In genomic region chr7:28820358-28821260, GRCm38 (mm10) we compare ENCODE assay signal across 9 mouse cellular contexts. TPM values are rescaled to one million over a fixed set of nuclear protein-coding genes. Genes with fewer than 3 reads are reported as not detected.
DNase-seq lines count a peak whose midpoint lies in the region; ATAC-seq lines count a peak whose summit lies in the region.
"Had no signal": no experiment of that assay in that cellular context is flagged by ENCODE, and none has a peak within 500 bp of the region (broad histone marks: within the 10 kb centered on the region; RNA-seq: fewer than 3 reads in every experiment).

No protein-coding gene starts in this region.

- 60% methylated on average over 12 of the region's 12 CpGs for WGBS in heart, embryonic 14.5 days
- WGBS in neural tube, embryonic 12.5 days: 43% methylated on average over 12 of the region's 12 CpGs

- no peak overlapping the region for H3K4me3 ChIP-seq in heart, embryonic 14.5 days (ENCODE audit: control insufficient read depth in 1 of 2, insufficient read depth in 1 of 2, low read depth in 1 of 2, low read length in 2 of 2)
- H3K4me3 ChIP-seq in neural tube, embryonic 12.5 days: no peak overlapping the region

- no peak overlapping the region for H3K4me2 ChIP-seq in heart, embryonic 14.5 days (ENCODE audit: low read length)
- no peak overlapping the region; the same call in 1 of the 2 replicates for H3K4me2 ChIP-seq in neural tube, embryonic 12.5 days (replicated peaks)

- DNase-seq in adrenal gland, postnatal 14 days: peak; percentile 65
- no peak for DNase-seq in adrenal gland, postnatal 10 days
- peak; percentile 12 for DNase-seq in T-cell, adult 2 months (ENCODE audit: low spot score)
- peak; percentile 77 to 78 for DNase-seq in kidney, postnatal 36 days
- no peak for DNase-seq in left cerebral cortex, adult 11 months (ENCODE audit: low spot score)
- DNase-seq in left cerebral cortex, postnatal 36 days (ENCODE audit: low spot score in 2 of 2): no peak

- peaks cover 76% of the 10 kb centered on the region for H3K36me3 ChIP-seq in heart, embryonic 14.5 days (ENCODE audit: control insufficient read depth, insufficient read depth, low read length)
- peaks cover 71% of the 10 kb centered on the region for H3K36me3 ChIP-seq in neural tube, embryonic 12.5 days

- ATAC-seq in heart, embryonic 14.5 days (ENCODE audit: insufficient number of reproducible peaks, insufficient read depth, low FRiP score, low read depth): no peak
- ATAC-seq in neural tube, embryonic 12.5 days (ENCODE audit: low FRiP score, low read depth): no peak; the same call in 1 of the 2 replicates

- no peaks in the 10 kb centered on the region for H3K27me3 ChIP-seq in heart, embryonic 14.5 days (ENCODE audit: control insufficient read depth, insufficient read depth, low read length)
- H3K27me3 ChIP-seq in neural tube, embryonic 12.5 days (replicated peaks): no peaks in the 10 kb centered on the region

- H3K27ac ChIP-seq in heart, embryonic 14.5 days (replicated peaks in 1 of 2; ENCODE audit: control insufficient read depth in 1 of 2, insufficient read depth in 1 of 2, low read depth in 2 of 2, low read length in 2 of 2): peak overlapping the region; percentile 14 to 50; a peak in 3 of 4 replicates
- peak overlapping the region; percentile 38; the same call in 1 of the 2 replicates for H3K27ac ChIP-seq in neural tube, embryonic 12.5 days

- no peak overlapping the region; the same call in 1 of the 2 replicates for H3K9ac ChIP-seq in heart, embryonic 14.5 days (ENCODE audit: low read length)
- no peak overlapping the region for H3K9ac ChIP-seq in neural tube, embryonic 12.5 days

- no peaks in the 10 kb centered on the region for H3K9me3 ChIP-seq in heart, embryonic 14.5 days (ENCODE audit: control insufficient read depth, low read length)
- no peaks in the 10 kb centered on the region for H3K9me3 ChIP-seq in neural tube, embryonic 12.5 days

- peaks cover 15 to 61% of the 10 kb centered on the region in 2 experiments for H3K4me1 ChIP-seq in heart, embryonic 14.5 days (ENCODE audit: control insufficient read depth in 2 of 2, insufficient read depth in 2 of 2, low read length in 2 of 2)
- peaks cover 47% of the 10 kb centered on the region for H3K4me1 ChIP-seq in neural tube, embryonic 12.5 days

- intact Hi-C loops in left cerebral cortex, postnatal 36 days (cut with DNase I): no loop called here

RNA-seq across cellular contexts. Expression of gene Ech1, which starts 4.4 kb away (rescaled TPM):
- 1,138 and 1,196 TPM in 2 replicates for total RNA-seq in adrenal gland, postnatal 14 days (2021)
- total RNA-seq in adrenal gland, postnatal 10 days (2021): 1,000 to 10,000 TPM; 1,178 to 1,235 TPM
- 252 and 254 TPM in 2 replicates for polyA plus RNA-seq in heart, embryonic 14.5 days (2014; fragmentation: Nextera tagmentation; extraction: Ambion mirVana)
- 82.2 and 89.2 TPM in 2 replicates for polyA plus RNA-seq in neural tube, embryonic 12.5 days (2016; fragmentation: Nextera tagmentation; extraction: Ambion mirVana)
- total RNA-seq in left cerebral cortex, postnatal 36 days (2021): 10 to 100 TPM; 45.0 to 47.8 TPM

RNA-seq across cellular contexts. Expression of gene Hnrnpl, which starts 12.3 kb away (rescaled TPM):
- 423 and 480 TPM in 2 replicates for total RNA-seq in adrenal gland, postnatal 14 days (2021)
- 100 to 1,000 TPM; 459 to 528 TPM for total RNA-seq in adrenal gland, postnatal 10 days (2021)
- 151 and 155 TPM in 2 replicates for polyA plus RNA-seq in heart, embryonic 14.5 days (2014; fragmentation: Nextera tagmentation; extraction: Ambion mirVana)
- 264 and 338 TPM in 2 replicates for polyA plus RNA-seq in neural tube, embryonic 12.5 days (2016; fragmentation: Nextera tagmentation; extraction: Ambion mirVana)
- total RNA-seq in left cerebral cortex, postnatal 36 days (2021): 100 to 1,000 TPM; 414 to 415 TPM

RNA-seq across cellular contexts. Expression of gene Lgals4, which starts 13.0 kb away (rescaled TPM):
- total RNA-seq in adrenal gland, postnatal 14 days (2021): 18.7 and 32.4 TPM in 2 replicates
- 10 to 100 TPM; 25.9 to 55.7 TPM for total RNA-seq in adrenal gland, postnatal 10 days (2021)
- polyA plus RNA-seq in heart, embryonic 14.5 days (2014; fragmentation: Nextera tagmentation; extraction: Ambion mirVana): 4.7 and 4.8 TPM in 2 replicates
- polyA plus RNA-seq in neural tube, embryonic 12.5 days (2016; fragmentation: Nextera tagmentation; extraction: Ambion mirVana): 4.6 and 4.9 TPM in 2 replicates
- 1 to 10 TPM; 1.2 to 5.0 TPM for total RNA-seq in left cerebral cortex, postnatal 36 days (2021)

RNA-seq across cellular contexts. Expression of gene Rinl, which starts 31.8 kb away (rescaled TPM):
- 3.1 and 7.3 TPM in 2 replicates for total RNA-seq in adrenal gland, postnatal 14 days (2021)
- 1 to 10 TPM; 3.7 to 4.9 TPM for total RNA-seq in adrenal gland, postnatal 10 days (2021)
- polyA plus RNA-seq in heart, embryonic 14.5 days (2014; fragmentation: Nextera tagmentation; extraction: Ambion mirVana): 2.1 and 3.7 TPM in 2 replicates
- polyA plus RNA-seq in neural tube, embryonic 12.5 days (2016; fragmentation: Nextera tagmentation; extraction: Ambion mirVana): 2.8 TPM in 2 replicates
- 1 to 10 TPM; 2.3 to 3.1 TPM for total RNA-seq in left cerebral cortex, postnatal 36 days (2021)

RNA-seq across cellular contexts. Expression of gene Lgals7, which starts 43.0 kb away (rescaled TPM):
- 1.1 TPM in 1 of 2 replicates, not detected in the other for total RNA-seq in adrenal gland, postnatal 14 days (2021)
- total RNA-seq in adrenal gland, postnatal 10 days (2021): 1 to 10 TPM; 1.2 to 2.1 TPM
- 1.3 and 2.6 TPM in 2 replicates for polyA plus RNA-seq in heart, embryonic 14.5 days (2014; fragmentation: Nextera tagmentation; extraction: Ambion mirVana)
- 2.1 and 3.0 TPM in 2 replicates for polyA plus RNA-seq in neural tube, embryonic 12.5 days (2016; fragmentation: Nextera tagmentation; extraction: Ambion mirVana)
- total RNA-seq in left cerebral cortex, postnatal 36 days (2021): not detected
- total RNA-seq: hematopoietic stem cell, adult 5-6 weeks had no signal

Comparison
In these comparisons a context has a peak if more than half of its experiments do, and no peak if none do; other contexts are left out.
1. DNase-seq: peak in adrenal gland, postnatal 14 days (single experiment), T-cell, adult 2 months (single experiment) and kidney, postnatal 36 days (2 of 2); none in adrenal gland, postnatal 10 days (single experiment), left cerebral cortex, adult 11 months (single experiment) and left cerebral cortex, postnatal 36 days (0 of 2).
2. RNA of gene Ech1, which starts 4.4 kb away (total RNA-seq): 1,178 to 1,235 TPM in adrenal gland, postnatal 10 days and 1,138 to 1,196 TPM in adrenal gland, postnatal 14 days; 45.0 to 47.8 TPM in left cerebral cortex, postnatal 36 days; every median in the first group is over 10 times any median in the second.